Mouse (Mus musculus) embryonic fibroblast, embryonic 13.5 days (primary cell): ENCODE data around the gene Mms22l.

Experiments used
- CTCF ChIP-seq: IDR thresholded peaks from 2 replicates; pipeline ENCODE4 v1.5.1; 2011; ENCODE audit warnings: mild to moderate bottlenecking, control low read depth, low read length, moderate library complexity, borderline replicate concordance; ENCODE audit not compliant: insufficient read depth
- POLR2A ChIP-seq: IDR thresholded peaks from 2 replicates; pipeline ENCODE4 v1.6.1; 2011; ENCODE audit warnings: low read depth, mild to moderate bottlenecking, control low read depth, low read length, moderate library complexity

- peak; percentile 67; the same call in 1 of the 2 replicates for TF ChIP-seq CTCF
- no peak for TF ChIP-seq POLR2A
Measured at GRCm38 (mm10) chr4:24544677-24545151, 48.5 kb downstream of the Mms22l start.
